Mouse (Mus musculus) spleen, postnatal 36 days (tissue): ENCODE results near the gene Dnajb8.

Experiments used
- DNase-seq, 2 experiments: peaks; one replicate each; pipeline ENCODE4 v3.0.0; 2022; ENCODE audit warnings: low spot score in 2 of 2, mixed read lengths in 1 of 2

Gene Dnajb8

DNA sequence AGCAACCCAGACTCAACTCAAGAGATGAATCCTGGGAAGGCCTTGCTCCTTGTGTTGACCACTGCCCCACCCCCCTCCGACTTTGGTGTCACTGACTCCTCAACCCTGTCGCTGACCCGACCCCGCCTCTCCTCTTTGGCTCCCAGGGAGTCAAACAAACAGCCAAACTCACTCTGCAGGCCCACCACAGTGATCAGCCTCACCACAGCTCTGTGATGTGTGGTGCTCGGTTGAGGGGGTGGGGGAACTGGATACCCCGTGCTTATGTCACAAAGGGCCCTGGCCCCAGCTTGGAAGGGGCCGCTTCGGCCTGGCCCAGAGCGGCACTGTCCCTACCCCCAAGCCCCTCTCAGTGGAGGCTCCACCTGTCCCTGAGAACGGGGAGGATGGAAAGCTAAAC, at the start of gene Dnajb8:
Gene Dnajb8, plus strand, starts transcription at position 301 of the 400 bp plus-strand sequence.
- DNase-seq, result no peak

DNA sequence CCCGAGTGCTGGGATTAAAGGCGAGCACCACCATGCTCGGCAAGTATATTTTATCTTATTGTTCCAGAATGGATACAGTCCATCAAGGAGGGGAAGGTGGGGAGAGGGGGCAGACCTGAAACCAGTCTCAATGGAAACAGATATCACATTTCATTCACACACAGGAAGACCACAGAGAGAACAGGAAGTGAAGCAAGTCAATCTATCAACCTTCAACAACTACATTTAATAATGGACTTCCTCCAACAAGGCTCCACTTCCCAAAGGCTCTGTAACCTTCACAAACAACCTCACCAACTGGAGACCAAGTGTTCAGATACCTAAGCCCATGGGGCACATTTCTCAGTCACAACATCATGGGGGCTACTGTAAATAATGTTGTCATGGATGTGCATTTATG, 47.9 kb upstream of the Dnajb8 start:
- DNase-seq, result no peak

DNA sequence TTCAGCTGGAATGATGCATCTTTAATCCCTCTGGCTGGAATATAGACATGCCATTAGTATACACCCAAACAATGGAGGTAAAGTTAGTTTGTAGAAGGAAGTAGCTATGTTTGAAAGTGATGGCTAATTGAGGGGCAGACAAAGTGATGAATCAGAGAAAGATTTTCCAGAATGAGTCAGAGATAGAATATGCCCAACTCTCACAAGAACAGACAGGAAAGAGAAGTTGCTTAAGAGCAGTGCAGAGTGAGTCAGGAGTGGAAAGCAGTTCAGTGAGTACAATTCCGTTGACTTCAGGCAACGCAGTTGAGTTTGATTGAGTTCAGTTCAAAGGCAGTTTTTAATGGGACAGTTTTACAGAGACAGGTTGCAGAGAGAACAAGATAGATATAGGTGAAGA, 47.4 kb upstream of the Dnajb8 start:
- DNase-seq, result no peak

DNA sequence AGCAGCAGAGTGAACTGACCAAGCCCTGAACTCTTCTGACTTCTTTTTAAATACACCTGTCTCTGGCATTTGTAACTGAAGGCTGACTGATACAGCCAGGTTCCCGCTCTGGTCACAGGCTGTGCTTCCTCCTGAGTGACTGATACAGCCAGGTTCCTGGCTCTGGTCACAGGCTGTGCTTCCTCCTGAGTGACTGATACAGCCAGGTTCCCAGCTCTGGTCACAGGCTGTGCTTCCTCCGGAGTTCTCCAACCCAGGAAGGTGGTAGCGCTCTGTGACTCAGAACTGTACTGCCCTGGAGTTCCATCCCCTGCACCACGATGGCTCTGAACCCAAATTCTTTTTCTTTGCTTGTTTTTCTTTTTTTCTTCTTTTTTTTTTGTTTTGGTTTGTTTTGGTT, 37.4 kb upstream of the Dnajb8 start:
- no peak for DNase-seq

DNA sequence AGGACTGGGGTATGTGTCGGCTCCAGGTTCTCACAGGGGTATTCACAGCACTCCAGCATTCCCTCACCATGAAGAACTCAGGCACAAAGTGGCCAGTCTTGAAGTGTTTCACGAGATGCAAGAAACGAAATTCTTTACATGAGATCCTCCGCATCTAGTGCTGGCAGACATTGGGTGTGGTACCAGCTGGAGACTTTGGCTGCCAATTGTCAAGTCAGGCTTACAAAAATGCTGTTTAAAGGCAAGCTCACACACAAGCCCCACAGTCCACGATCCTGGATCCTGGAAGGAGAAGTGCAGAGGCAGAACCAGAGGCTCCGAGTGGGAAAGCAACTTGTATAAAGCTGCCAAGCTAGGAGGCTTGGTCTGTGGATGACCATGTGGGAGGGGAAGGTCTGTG, 33.9 kb upstream of the Dnajb8 start:
- DNase-seq, result no peak

DNA sequence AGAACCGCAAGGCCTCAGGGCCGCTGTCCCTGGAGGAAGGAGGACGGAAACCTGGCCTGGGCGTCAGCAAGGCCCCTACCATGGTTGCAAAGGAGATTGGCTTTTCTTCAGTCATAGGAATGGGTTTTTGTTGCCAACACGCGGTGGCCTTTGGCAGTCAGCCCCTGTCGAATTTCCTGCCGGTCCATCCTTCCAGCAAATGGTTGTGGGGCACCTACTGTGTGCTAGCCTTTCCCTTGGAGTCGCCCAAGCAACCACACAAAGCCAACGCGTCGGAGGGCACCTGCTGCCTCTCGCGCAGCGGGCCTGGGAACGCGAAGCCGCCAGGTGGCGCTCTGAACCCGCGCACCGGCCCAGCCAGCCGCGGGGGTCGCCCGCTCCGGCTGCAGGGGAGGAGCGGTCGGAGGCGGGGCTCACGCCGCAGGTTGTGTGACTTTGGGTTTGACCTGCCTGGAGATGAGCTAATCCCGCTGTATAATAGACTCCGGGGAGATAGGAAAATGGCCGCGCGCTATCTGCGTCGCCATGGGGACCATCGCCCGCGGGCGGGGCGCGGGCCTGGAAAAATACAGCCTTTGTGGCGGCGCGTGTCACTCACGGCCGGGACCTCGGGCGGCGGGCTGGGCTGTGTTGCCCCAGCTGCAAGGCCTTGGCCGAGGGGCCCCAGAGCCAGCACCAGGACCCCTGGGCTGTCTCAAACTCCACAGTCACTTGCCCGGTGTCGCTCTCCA, 32.6 kb upstream of the Dnajb8 start:
- DNase-seq, result peak; percentile 22 to 25

DNA sequence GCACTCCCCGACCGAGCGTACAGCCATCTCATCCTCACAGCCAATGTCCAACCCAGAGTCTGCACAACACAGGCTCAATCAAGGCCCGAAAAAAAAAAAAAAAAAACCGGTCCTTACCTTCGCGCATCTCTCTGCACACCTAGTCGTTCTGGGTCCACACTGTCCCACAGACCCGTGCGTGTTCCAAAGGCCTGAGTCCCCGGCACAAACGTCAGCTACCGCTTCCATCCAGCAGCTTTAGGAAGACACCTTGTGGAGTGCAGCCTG, 32.1 kb upstream of the Dnajb8 start:
- DNase-seq, result no peak

DNA sequence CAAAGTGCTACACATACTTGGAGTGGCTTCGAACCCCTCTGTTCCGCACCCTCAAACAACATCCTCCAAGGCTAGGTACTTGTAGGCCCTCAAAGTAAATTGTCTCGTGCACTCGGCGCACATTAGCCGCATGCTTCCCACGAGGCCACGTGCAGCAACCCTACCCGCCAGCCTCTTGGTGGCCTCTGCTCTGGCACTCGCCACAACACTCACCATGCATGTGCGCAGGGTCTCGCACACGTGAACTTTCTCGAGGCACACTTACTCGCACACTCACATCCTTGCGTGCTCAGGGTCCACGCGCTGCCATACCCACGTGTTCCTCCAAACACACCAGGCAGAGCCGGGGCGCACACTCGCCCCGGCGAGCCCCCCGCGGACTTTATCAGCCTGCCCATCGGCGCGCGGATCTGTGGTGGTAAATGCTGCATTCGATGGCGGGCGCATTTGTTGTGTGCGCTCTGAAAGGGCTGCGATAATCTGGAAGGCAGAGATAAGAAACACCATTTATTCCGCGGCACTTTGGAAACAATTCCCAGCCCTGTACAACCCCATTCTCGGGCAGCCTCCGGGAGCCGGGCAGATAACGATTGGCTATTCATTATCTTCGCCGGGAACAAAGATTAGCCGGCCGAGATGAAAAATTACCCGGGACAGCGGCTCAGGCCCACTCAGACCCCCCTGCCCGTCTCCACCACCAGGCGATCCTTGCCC, 31.6 kb upstream of the Dnajb8 start:
- no peak for DNase-seq

DNA sequence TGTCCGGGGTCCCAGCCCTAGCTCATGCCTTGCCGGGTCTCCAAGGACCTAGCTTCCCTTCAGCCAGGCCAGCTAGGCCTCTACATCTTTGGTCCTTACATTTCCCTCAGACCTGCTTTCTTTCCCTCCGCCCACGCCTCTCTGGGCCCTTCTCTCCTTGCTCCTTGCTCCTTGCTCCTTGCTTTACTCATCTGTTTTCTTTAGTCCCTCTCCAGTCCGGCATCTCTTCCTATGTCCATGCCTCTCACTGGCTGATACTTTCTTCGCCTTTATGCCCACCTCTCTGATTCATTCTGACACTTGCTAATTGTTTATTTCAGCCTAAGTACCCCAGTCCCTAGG, 31.1 kb upstream of the Dnajb8 start:
- DNase-seq, result no peak

DNA sequence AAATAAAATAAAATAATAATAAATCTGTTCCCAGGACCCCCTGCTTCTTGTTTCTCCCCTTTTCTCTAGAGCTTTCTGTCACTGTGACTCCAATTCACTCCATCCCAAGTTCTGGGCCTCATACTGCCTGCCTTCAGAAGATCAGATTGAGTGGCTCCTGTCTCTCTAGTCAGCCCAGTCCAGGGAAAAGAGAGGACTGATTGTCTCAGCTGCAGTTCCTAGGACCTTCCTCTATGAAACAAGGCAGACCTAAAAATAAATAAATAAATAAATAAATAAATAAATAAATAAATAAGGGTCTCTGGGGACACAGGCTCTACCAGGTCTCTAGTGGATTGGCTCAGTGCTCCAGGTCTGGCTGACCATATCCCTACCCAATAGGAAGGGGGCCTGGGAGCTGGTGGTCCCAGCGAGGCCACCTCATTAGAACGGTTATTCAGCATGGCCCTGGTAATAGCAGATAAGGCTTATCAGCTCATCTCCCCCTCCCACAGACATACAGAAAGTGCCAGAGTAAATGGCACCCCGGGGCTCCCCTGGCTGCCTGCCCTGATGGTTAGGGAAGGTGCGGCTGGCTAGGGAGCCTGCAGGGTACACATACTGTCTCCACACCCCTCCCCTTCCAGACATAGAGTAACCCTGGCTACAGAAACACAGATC, 30.5 kb upstream of the Dnajb8 start:
- DNase-seq, result no peak

DNA sequence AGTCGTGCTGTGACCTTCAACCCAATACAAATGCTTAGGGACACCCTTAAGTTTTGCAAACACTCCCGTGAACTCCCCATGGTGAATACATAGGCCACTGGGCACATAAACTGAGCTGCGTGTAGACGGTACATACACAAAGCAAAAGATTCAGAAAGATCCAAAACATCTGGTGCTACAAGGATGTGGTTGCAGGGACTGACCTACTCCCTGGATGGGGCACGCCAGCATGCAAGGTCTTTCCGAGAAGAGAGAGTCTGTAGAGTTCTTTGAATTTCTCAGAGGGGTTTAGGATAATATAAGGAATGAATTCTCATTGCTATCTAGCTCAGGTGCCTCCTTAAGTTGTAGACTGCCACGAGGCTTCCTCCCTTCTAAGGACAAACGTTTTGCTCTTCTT, 29.3 kb upstream of the Dnajb8 start:
- no peak for DNase-seq

DNA sequence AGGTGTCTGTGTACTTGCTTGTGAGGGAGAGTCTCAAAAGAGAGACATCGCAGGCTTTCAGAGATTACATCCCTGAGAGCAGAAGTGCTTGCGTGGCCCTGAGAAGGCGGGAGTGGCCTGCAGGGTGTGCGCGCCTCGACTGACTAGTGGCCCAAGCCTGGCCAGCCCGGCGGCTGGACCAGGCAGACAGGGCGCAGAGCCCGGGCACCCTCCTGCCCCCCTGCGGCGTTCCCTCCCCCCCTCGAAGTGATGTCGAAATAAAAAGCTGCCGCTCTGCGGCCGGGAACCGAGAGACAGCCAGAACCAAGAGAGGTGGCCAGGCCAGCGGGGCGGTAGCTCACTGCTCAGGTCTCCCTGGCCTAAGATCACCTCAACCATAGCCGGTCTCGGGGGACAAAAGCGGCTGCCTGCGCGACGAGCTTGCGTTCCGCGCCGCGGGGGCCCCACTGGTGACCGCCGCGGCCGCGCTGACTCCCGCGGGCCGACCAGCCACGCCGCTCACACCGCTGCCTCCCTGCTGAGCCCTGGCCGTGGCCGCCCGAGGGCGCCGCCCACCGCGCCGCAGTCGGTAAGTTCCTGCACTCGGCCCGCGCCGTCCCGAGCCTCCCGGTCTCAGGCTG, 28.5 kb upstream of the Dnajb8 start, which contains the start of gene Gata2:
Gene Gata2, plus strand, starts transcription at position 459 of the 620 bp plus-strand sequence.
- no peak for DNase-seq

DNA sequence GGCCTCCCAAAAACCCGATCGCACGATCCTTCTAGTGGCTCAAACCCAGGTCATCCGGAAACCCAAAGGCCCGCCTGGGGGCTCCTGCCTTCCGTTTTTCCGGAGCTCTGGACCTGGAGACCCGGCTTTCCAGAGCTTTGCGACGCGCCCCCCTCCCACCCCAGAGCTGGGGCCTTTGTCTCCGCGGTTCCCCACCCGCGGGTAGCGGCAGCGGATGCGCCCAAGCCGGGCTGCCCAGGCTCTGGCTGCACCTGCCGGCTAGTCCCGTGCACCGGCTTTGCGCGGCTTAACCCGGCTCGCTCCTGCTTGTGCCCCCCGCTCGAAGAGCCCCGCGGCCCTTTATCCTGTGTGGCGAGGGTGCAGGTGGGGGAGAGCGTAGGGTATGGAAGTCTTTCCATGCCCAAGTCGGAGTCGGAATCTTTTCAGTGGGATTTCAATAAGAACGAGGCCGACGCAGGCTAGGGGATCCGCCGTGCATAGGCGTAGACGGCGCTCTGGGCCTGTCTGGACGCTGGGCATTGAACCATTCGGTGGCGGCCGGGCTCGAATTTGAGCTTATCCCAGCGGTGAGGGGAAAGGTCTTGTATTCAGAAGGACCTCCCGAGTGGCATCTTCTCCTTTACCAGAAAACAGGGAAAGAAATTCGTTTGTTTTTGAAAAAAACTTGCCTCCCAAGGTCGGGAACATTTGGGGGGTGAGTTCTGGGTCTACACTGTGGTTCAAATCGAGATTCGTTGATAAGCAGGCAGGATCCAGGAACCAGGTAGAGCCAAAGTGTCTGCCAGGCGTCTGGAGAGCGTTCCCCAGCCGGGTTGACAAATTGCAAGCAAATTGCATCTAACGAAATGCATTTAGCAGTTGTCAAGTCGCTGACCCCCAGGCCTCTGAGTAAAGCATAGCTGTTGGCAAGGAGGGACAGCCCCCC, 27.8 kb upstream of the Dnajb8 start:
- DNase-seq, result no peak

DNA sequence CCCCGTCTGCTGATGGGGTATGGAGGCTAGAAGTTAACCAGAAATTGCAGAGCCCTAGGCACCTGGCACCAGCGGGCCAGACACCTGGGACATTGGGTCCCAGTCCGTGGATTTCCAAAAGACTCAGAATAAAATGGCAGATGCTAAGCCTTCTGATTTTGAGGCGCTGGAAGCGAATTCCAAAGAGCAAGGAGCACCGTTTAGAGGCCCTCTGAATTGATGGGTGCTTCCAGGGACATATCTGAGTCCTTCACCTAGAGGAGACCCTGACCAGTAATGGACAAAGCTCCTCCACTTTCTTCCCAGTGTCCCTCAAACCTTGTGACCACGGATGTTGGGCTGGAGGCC, 27.1 kb upstream of the Dnajb8 start:
- DNase-seq, result no peak

DNA sequence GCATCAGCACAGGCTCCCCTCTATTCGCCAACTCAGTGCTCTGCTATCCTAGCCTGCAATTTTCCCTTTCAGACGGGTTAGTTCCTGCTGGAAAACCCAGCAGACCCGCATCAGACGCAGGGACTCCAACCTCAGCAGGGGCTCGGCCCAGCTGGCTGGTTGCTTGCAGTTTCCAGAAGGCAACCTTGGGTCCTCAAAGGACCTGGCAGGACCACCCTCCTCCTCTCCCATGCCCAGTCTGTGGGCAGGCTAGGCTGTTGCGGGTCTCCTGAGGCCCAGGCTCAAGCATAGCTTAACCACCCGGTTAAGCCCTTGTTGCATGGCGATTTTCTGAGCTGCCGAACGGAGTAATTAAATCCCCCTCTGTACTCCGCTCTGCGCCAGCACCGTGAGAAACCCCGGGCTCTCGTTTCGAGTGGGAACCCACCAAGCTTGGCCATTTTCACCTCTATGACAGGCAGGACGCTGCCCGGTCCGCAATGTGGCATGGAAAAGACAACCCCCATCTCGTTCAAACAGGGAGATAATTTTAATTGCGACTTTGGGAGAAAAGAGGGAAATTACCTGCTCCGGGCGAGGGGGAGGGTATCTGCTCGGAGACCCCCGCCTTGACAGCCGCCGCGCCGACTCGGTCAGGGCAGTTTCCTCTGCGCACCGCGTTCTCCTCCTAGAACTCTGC, 25.9 kb upstream of the Dnajb8 start:
- DNase-seq, result no peak

DNA sequence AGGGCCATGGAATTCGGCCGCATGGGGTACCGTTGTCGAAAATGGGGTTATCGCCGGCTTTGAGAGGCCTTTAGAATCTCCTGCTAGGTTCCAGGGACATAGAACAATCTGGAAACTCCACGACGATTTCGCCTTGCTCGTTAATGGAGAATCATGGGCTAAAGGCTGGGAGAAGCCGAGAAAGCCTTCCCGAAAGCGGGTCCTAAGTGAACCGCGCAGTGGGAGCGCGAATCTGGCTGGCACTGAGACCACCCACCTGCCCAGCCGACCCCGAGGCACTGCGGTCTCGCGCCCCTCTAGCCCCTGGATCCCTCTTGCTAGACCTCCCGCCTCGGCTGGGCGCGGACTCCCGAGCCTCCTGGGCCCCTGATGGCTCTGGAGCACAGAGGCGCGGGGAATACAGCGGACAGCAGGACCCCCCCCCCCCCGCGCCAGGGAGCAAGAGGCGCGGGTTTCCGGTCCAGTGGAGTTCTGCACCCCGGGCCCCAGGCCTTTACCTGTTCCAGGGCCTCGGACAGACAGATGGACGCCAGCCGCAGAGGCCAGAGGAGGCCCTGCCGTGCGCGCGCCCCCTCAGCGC, 25.2 kb upstream of the Dnajb8 start:
- DNase-seq, result no peak

DNA sequence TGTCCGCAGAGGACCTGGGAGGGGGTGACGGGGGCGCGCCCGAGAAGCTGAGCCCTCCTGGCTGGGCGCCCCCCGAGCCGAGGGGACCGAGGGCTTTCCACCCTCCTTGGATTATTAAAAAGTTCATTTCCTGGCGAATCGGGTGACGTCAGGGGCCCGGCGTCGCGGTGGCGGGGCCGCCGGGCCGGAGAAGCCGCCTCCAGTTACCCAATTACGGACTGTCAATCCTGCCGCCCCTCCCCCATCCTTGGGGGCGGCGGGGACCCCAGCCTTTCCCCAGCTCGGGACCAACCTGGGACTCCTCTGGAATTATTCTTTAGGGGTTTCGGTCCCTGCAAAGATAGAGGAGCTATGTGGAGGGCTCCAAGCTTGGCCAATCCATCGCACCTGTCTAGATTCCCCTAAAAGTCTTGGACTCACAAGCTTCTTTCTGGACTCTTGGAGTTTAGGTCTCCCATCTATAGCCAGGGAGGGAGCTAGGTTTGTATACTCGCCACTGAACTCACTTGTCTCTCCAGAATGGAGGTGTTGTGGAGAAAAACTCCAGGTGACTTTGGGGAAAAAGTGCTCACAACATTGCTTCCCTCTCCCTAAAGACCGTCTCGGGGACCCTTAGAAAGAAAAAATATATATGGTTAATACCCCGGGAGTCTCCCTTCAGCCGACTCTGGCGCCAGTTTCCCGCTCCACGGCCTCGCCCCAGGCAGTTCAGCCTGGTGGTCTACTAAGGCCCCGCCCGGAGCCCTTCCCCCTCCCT, 24.6 kb upstream of the Dnajb8 start:
- no peak for DNase-seq

DNA sequence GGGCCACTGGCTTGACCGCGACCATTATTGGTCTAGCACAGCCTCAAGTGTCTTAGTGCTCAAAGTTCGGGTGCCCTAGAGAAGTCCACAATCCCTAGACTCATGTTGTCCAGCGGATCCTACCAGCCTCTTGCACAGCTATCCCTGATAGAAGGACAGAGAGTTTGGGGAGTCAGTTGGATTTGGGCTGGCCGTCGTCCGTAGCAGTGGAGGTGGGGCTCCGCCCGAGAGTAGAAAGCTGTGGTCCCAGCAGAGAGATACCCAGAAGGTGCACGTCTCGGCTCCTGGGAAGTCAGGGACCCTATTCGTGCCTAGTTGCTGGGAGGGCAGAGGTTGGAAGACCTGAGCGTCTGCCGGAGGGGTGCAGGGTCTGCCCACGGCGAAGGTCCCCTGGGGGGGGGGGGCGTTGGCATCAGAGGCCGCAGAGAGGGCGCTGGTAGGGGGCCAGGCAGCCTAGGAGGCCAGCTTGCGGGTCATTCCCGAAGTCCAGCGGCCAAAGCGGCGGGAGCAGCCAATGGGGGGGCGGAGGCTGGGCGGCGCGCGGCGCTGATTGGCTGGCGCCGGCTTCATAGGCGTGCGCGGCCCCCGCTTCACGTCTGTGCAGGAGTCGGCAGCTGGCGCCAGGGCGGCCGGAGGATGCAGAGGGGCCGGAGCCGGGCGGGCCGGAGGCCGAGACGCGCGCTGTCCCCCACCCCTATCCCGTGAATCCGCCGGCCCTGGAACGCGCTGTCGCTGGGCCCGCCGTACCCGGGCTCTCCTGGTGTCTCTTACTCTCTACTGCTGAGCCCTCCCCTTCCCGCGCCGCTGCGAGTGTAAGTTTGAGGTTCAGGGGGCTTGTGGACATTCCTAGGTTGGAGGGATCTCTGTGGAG, 23.8 kb upstream of the Dnajb8 start:
- peak in 1 of 2 experiments; percentile 20 for DNase-seq
